Mouse (Mus musculus): ENCODE results near the gene Zfp488.

DNA sequence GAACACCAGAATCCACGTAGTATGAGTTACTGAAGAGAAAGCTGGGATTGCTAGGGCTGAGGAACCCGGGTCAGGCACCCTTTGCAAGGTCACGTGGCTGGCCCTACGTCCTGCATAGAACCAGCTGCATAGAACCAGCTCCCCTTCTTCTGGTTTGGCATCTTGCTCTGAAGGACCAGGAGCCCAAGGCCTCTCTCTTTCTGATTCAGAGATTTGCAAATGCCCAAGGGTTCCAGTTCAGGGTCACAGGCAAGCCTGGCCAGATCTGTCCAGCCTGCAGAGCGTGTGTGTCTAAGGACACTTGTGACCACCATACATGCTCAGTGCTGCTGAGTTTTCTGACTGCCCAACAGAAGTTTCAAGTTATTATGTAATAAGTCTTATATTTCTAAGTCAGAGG is 36.3 kb downstream of the Zfp488 start:
- no peak for TF ChIP-seq POLR2A (IDR thresholded peaks at IDR 0.05; ENCODE audit: low read depth, low read length)
- no peak for TF ChIP-seq CTCF (IDR thresholded peaks at IDR 0.05; ENCODE audit: extremely low read depth, insufficient read length, insufficient replicate concordance, low read depth, low read length)
